Mouse (Mus musculus) hindbrain, embryonic 15.5 days (tissue): ENCODE measurements around the gene Coq8b. TPM values are rescaled to one million over a fixed set of nuclear protein-coding genes. Genes with fewer than 3 reads are reported as not detected.

Source experiments
- ATAC-seq: fragments of 200-750 bp; cut with Nextera tagmentation; 2 replicates; pipeline ENCODE4 v1.8.0; 2017; ENCODE audit warnings: low read depth, moderate number of reproducible peaks, moderate TSS enrichment; ENCODE audit not compliant: low FRiP score
- H3K27ac ChIP-seq: fragments of 300-500 bp; sonication (generic); replicated peaks from 2 replicates; pipeline ENCODE4 v1.5.1; 2015; ENCODE audit warnings: mild to moderate bottlenecking, inconsistent platforms
- H3K27me3 ChIP-seq: fragments of 300-500 bp; sonication (generic); 2 replicates; pipeline ENCODE4 v1.6.1; 2015; ENCODE audit warnings: control low read depth, inconsistent platforms
- H3K36me3 ChIP-seq: fragments of 300-500 bp; sonication (generic); 2 replicates; pipeline ENCODE4 v1.6.1; 2015; ENCODE audit warnings: control low read depth, inconsistent platforms
- H3K4me1 ChIP-seq: fragments of 300-500 bp; sonication (generic); replicated peaks from 2 replicates; pipeline ENCODE4 v1.6.1; 2015; ENCODE audit warnings: control low read depth, inconsistent platforms
- H3K4me2 ChIP-seq: fragments of 300-500 bp; sonication (generic); 2 replicates; pipeline ENCODE4 v1.6.1; 2015; ENCODE audit warnings: moderate library complexity, mild to moderate bottlenecking, inconsistent platforms
- H3K4me3 ChIP-seq: fragments of 300-500 bp; sonication (generic); 2 replicates; pipeline ENCODE4 v1.5.1; 2015; ENCODE audit warnings: mild to moderate bottlenecking, inconsistent platforms
- H3K9ac ChIP-seq: fragments of 300-500 bp; sonication (generic); 2 replicates; pipeline ENCODE4 v1.6.1; 2015; ENCODE audit warnings: inconsistent platforms
- H3K9me3 ChIP-seq: fragments of 300-500 bp; sonication (generic); 2 replicates; pipeline ENCODE4 v1.6.1; 2016; ENCODE audit warnings: control low read depth, inconsistent platforms
- WGBS: fragments of 180-500 bp; shearing (Covaris S2); methylation state at CpG from one replicate; pipeline ENCODE4 v1.1.7; 2015; 5-methylcytosine and 5-hydroxymethylcytosine counted together
- polyA plus RNA-seq: library from polyadenylated mRNA; unstranded; fragments of >200 nt; fragmentation: Nextera tagmentation; extraction: Ambion mirVana; gene quantifications from 2 replicates; pipeline ENCODE4 v1.2.1, GENCODE M21; 2015

Gene Coq8b
- polyA plus RNA-seq, 1 experiment from 2014 or later, result 23.2 TPM

- ATAC-seq, result peak; percentile 2
- H3K4me1 ChIP-seq, result peaks cover 39% of the 10 kb centered on the region
- peaks cover 10% of the 10 kb centered on the region for H3K36me3 ChIP-seq
- no peaks in the 10 kb centered on the region for H3K27me3 ChIP-seq
- peak overlapping the region; percentile 26; the same call in 1 of the 2 replicates for H3K9ac ChIP-seq
- H3K27ac ChIP-seq, result peak overlapping the region; percentile 94
- no peaks in the 10 kb centered on the region for H3K9me3 ChIP-seq
- peak overlapping the region; percentile 64 for H3K4me2 ChIP-seq
- WGBS, result 0% methylated on average over 4 of the region's 6 CpGs
- peak overlapping the region; percentile 85 for H3K4me3 ChIP-seq
Measured at GRCm38 (mm10) chr7:27257852-27258204, 25.0 kb downstream of the Coq8b start.

GRCm38 (mm10) chr7:27258205-27258899 is 25.5 kb downstream of the Coq8b start, which contains the start of gene Numbl:
Numbl (plus strand) TSS chr7:27258433.
- H3K4me2 ChIP-seq, result peak within 1 kb of the TSS; percentile 64
- under 1% methylated on average over 31 of the region's 47 CpGs for WGBS
- ATAC-seq, result peak; percentile 80
- H3K36me3 ChIP-seq, result peaks cover 15% of the 10 kb centered on the region
- peak within 1 kb of the TSS; percentile 94 for H3K27ac ChIP-seq
- peak within 1 kb of the TSS; percentile 85 for H3K4me3 ChIP-seq
- H3K4me1 ChIP-seq, result peaks cover 39% of the 10 kb centered on the region
- peak within 1 kb of the TSS; percentile 94 for H3K9ac ChIP-seq
- no peaks in the 10 kb centered on the region for H3K27me3 ChIP-seq
- H3K9me3 ChIP-seq, result no peaks in the 10 kb centered on the region

- ATAC-seq, result 0 out of 2 replicates have a peak, but pooled peaks have one; percentile 1
- H3K36me3 ChIP-seq, result peaks cover 21% of the 10 kb centered on the region
- peak overlapping the region; percentile 94 for H3K27ac ChIP-seq
- WGBS, result 0% methylated on average over 9 of the region's 9 CpGs
- peak overlapping the region; percentile 94 for H3K9ac ChIP-seq
- H3K27me3 ChIP-seq, result no peaks in the 10 kb centered on the region
- peak overlapping the region; percentile 85 for H3K4me3 ChIP-seq
- peaks cover 39% of the 10 kb centered on the region for H3K4me1 ChIP-seq
- H3K9me3 ChIP-seq, result no peaks in the 10 kb centered on the region
- H3K4me2 ChIP-seq, result peak overlapping the region; percentile 64
Measured at GRCm38 (mm10) chr7:27259271-27259721, 26.5 kb downstream of the Coq8b start.

GRCm38 (mm10) chr7:27259771-27260170 is 26.9 kb downstream of the Coq8b start:
- H3K9ac ChIP-seq, result peak overlapping the region; percentile 94
- peaks cover 26% of the 10 kb centered on the region for H3K36me3 ChIP-seq
- WGBS, result 5% methylated on average over 5 of the region's 5 CpGs
- no peaks in the 10 kb centered on the region for H3K27me3 ChIP-seq
- peak overlapping the region; percentile 85 for H3K4me3 ChIP-seq
- peaks cover 39% of the 10 kb centered on the region for H3K4me1 ChIP-seq
- H3K4me2 ChIP-seq, result peak overlapping the region; percentile 64
- no peaks in the 10 kb centered on the region for H3K9me3 ChIP-seq
- 0 out of 2 replicates have a peak, but pooled peaks have one; percentile 7 for ATAC-seq
- peak overlapping the region; percentile 94 for H3K27ac ChIP-seq

GRCm38 (mm10) chr7:27260856-27261255 is 28.0 kb downstream of the Coq8b start:
- no peak for ATAC-seq

GRCm38 (mm10) chr7:27261888-27262287 is 29.1 kb downstream of the Coq8b start:
- WGBS, result 65% methylated on average over 6 of the region's 6 CpGs
- Histone ChIP-seq H3K36me3 (peaks cover 44% of the 10 kb centered on the region), H3K4me2 (no peak overlapping the region), H3K4me3 (no peak overlapping the region), H3K4me1 (peaks cover 36% of the 10 kb centered on the region), H3K9ac (no peak overlapping the region), H3K27me3 (no peaks in the 10 kb centered on the region), H3K27ac (no peak overlapping the region), H3K9me3 (no peaks in the 10 kb centered on the region)
- no peak for ATAC-seq

More at GRCm38 (mm10) chr7:27260856-27261255, 28.0 kb downstream of the Coq8b start:
- no peaks in the 10 kb centered on the region for H3K27me3 ChIP-seq
- peak overlapping the region; percentile 94; the same call in 1 of the 2 replicates for H3K27ac ChIP-seq
- H3K4me3 ChIP-seq, result peak overlapping the region; percentile 85
- H3K4me1 ChIP-seq, result peaks cover 39% of the 10 kb centered on the region
- 27% methylated on average over 7 of the region's 7 CpGs for WGBS
- peak overlapping the region; percentile 94; the same call in 1 of the 2 replicates for H3K9ac ChIP-seq
- H3K36me3 ChIP-seq, result peaks cover 36% of the 10 kb centered on the region
- peak overlapping the region; percentile 64 for H3K4me2 ChIP-seq
- no peaks in the 10 kb centered on the region for H3K9me3 ChIP-seq

- no peaks in the 10 kb centered on the region for H3K9me3 ChIP-seq
- H3K27ac ChIP-seq, result no peak overlapping the region
- 93% methylated on average over 12 of the region's 12 CpGs for WGBS
- no peak overlapping the region for H3K4me2 ChIP-seq
- H3K27me3 ChIP-seq, result no peaks in the 10 kb centered on the region
- no peak overlapping the region for H3K4me3 ChIP-seq
- H3K36me3 ChIP-seq, result peaks cover 71% of the 10 kb centered on the region
- H3K4me1 ChIP-seq, result peaks cover 21% of the 10 kb centered on the region
- no peak for ATAC-seq
- H3K9ac ChIP-seq, result no peak overlapping the region
Measured at GRCm38 (mm10) chr7:27264761-27265160, 31.9 kb downstream of the Coq8b start.

GRCm38 (mm10) chr7:27266515-27267128 is 33.8 kb downstream of the Coq8b start:
- 76% methylated on average over 20 of the region's 20 CpGs for WGBS
- H3K36me3 ChIP-seq, result peaks cover 89% of the 10 kb centered on the region

GRCm38 (mm10) chr7:27271423-27271822 is 38.6 kb downstream of the Coq8b start:
- H3K27me3 ChIP-seq, result no peaks in the 10 kb centered on the region
- H3K9ac ChIP-seq, result no peak overlapping the region
- H3K36me3 ChIP-seq, result peaks cover 86% of the 10 kb centered on the region
- no peak overlapping the region for H3K27ac ChIP-seq
- no peak for ATAC-seq
- WGBS, result 88% methylated on average over 8 of the region's 8 CpGs
- H3K9me3 ChIP-seq, result no peaks in the 10 kb centered on the region
- no peaks in the 10 kb centered on the region for H3K4me1 ChIP-seq
- H3K4me2 ChIP-seq, result no peak overlapping the region
- no peak overlapping the region for H3K4me3 ChIP-seq

More at GRCm38 (mm10) chr7:27266515-27267128, 33.8 kb downstream of the Coq8b start:
- no peak overlapping the region for H3K4me3 ChIP-seq
- no peak overlapping the region for H3K9ac ChIP-seq
- no peak for ATAC-seq
- H3K4me2 ChIP-seq, result no peak overlapping the region
- no peak overlapping the region for H3K27ac ChIP-seq
- H3K4me1 ChIP-seq, result peaks cover 5% of the 10 kb centered on the region
- no peaks in the 10 kb centered on the region for H3K9me3 ChIP-seq
- H3K27me3 ChIP-seq, result no peaks in the 10 kb centered on the region

GRCm38 (mm10) chr7:27273739-27274351 is 41.0 kb downstream of the Coq8b start:
- no peak for ATAC-seq
- 56% methylated on average over 32 of the region's 32 CpGs for WGBS

GRCm38 (mm10) chr7:27274916-27275315 is 42.1 kb downstream of the Coq8b start:
- no peak overlapping the region for H3K4me3 ChIP-seq
- no peaks in the 10 kb centered on the region for H3K4me1 ChIP-seq
- no peak overlapping the region for H3K27ac ChIP-seq
- ATAC-seq, result no peak
- H3K9ac ChIP-seq, result no peak overlapping the region
- H3K4me2 ChIP-seq, result no peak overlapping the region
- H3K27me3 ChIP-seq, result no peaks in the 10 kb centered on the region
- H3K36me3 ChIP-seq, result peaks cover 89% of the 10 kb centered on the region
- 90% methylated on average over 4 of the region's 4 CpGs for WGBS
- H3K9me3 ChIP-seq, result no peaks in the 10 kb centered on the region

More at GRCm38 (mm10) chr7:27273739-27274351, 41.0 kb downstream of the Coq8b start:
- no peak overlapping the region for H3K4me2 ChIP-seq
- H3K9ac ChIP-seq, result no peak overlapping the region
- H3K4me1 ChIP-seq, result no peaks in the 10 kb centered on the region
- H3K36me3 ChIP-seq, result peaks cover 90% of the 10 kb centered on the region
- no peak overlapping the region for H3K4me3 ChIP-seq
- H3K27ac ChIP-seq, result no peak overlapping the region
- no peaks in the 10 kb centered on the region for H3K27me3 ChIP-seq
- H3K9me3 ChIP-seq, result no peaks in the 10 kb centered on the region

GRCm38 (mm10) chr7:27276021-27276420 is 43.2 kb downstream of the Coq8b start:
- no peak for ATAC-seq
- Histone ChIP-seq H3K9ac (no peak overlapping the region), H3K27me3 (no peaks in the 10 kb centered on the region), H3K27ac (no peak overlapping the region), H3K4me2 (no peak overlapping the region), H3K4me1 (no peaks in the 10 kb centered on the region), H3K9me3 (no peaks in the 10 kb centered on the region), H3K4me3 (no peak overlapping the region), H3K36me3 (peaks cover 88% of the 10 kb centered on the region)
- WGBS, result 69% methylated on average over 7 of the region's 7 CpGs
